Mouse (Mus musculus) ES-Bruce4 (cell line): ENCODE results near the gene Hs3st5.

Source experiments
- CTCF ChIP-seq: IDR thresholded peaks from one replicate; pipeline ENCODE4 v1.8.1; 2011; ENCODE audit warnings: low read depth, low read length
- POLR2A ChIP-seq: IDR thresholded peaks from one replicate; pipeline ENCODE4 v1.8.1; 2011; ENCODE audit warnings: low read length; ENCODE audit not compliant: insufficient read depth

DNA sequence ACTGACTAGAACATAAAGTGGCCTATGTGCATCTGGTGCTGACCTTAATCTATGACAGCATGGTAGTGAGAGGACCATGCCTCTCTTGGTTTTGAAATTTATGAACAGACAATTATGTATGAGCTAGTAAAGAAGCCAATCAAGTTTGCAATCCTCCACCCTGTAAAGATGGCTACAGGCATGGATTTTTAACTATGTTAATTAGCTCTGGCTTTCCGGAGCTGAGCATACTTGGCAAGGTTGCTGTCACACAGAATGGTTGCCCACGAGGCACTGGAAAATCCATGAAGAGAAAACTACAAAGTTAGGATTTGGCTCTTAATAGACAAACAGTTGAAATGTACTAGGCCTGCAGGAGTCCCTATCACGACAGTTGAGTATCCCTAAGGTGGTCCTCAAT is 322.5 kb downstream of the Hs3st5 start:
- TF ChIP-seq POLR2A, result no peak
- TF ChIP-seq CTCF, result no peak
